Comparison of ENCODE assay signal across 8 mouse cellular contexts in genomic region chr8:61539828-61540500, GRCm38 (mm10). TPM values are rescaled to one million over a fixed set of nuclear protein-coding genes. Genes with fewer than 3 reads are reported as not detected.
A peak's percentile ranks its signal among the peaks of the same experiment; 100 is the strongest.
DNase-seq lines count a peak whose midpoint lies in the region; TF ChIP-seq lines count a peak whose summit lies in the region.

No protein-coding gene starts in this region.

- no peak overlapping the region for H3K27ac ChIP-seq in olfactory bulb, adult 2 months (ENCODE audit: insufficient read depth, low read depth, low read length)
- no peak overlapping the region for H3K27ac ChIP-seq in thymus, adult 2 months (ENCODE audit: control insufficient read depth, insufficient read depth, low read length)

- TF ChIP-seq POLR2A in lung, adult 2 months (IDR thresholded peaks at IDR 0.05; ENCODE audit: borderline replicate concordance, extremely low read depth, low read depth, low read length), result no peak
- no peak for TF ChIP-seq POLR2A in olfactory bulb, adult 2 months (IDR thresholded peaks at IDR 0.05; ENCODE audit: insufficient read depth, low read depth, low read length)
- TF ChIP-seq POLR2A in thymus, adult 2 months (IDR thresholded peaks at IDR 0.05; ENCODE audit: control insufficient read depth, extremely low read depth, insufficient read depth, low read length, poor library complexity), result no peak

- peaks cover 5% of the 10 kb centered on the region; the same call in 1 of the 2 replicates for H3K27me3 ChIP-seq in E14TG2a.4 (ENCODE audit: insufficient read depth, low read length)
- no peaks in the 10 kb centered on the region for H3K27me3 ChIP-seq in thymus, adult 2 months (ENCODE audit: control insufficient read depth, insufficient read depth, low read length)

- peaks cover 17% of the 10 kb centered on the region for H3K4me1 ChIP-seq in E14TG2a.4 (replicated peaks; ENCODE audit: low read depth, low read length)
- no peaks in the 10 kb centered on the region for H3K4me1 ChIP-seq in lung, adult 2 months (ENCODE audit: control insufficient read depth, insufficient read depth, low read length)
- H3K4me1 ChIP-seq in olfactory bulb, adult 2 months (ENCODE audit: control insufficient read depth, insufficient read depth, low read length), result no peaks in the 10 kb centered on the region
- H3K4me1 ChIP-seq in thymus, adult 2 months (replicated peaks; ENCODE audit: control insufficient read depth, insufficient read depth, low read length), result no peaks in the 10 kb centered on the region

- no peak overlapping the region for H3K4me3 ChIP-seq in E14TG2a.4 (replicated peaks; ENCODE audit: low read length)
- no peak overlapping the region for H3K4me3 ChIP-seq in lung, adult 2 months (replicated peaks; ENCODE audit: extremely low read depth, low read depth, low read length)
- H3K4me3 ChIP-seq in olfactory bulb, adult 2 months (ENCODE audit: insufficient read depth, low read depth, low read length), result no peak overlapping the region
- H3K4me3 ChIP-seq in thymus, adult 2 months (ENCODE audit: control insufficient read depth, insufficient read depth, low read length), result no peak overlapping the region

- DNase-seq in c-Kit-negative CD71-positive TER-119-positive erythroid progenitor cells, embryonic 14.5 days (ENCODE audit: low read depth, low spot score), result peak; percentile 36
- peak; percentile 79 for DNase-seq in fibroblast of lung, adult 2 months (ENCODE audit: low read depth)
- DNase-seq in heart, postnatal 25 days (ENCODE audit: low spot score), result peak; percentile 56
- peak; percentile 55 for DNase-seq in large intestine, adult 2 months (ENCODE audit: low read depth, low spot score)
- DNase-seq in lung, adult 2 months, result peak; percentile 78
- peak; percentile 81 for DNase-seq in thymus, adult 2 months

- 42% methylated on average over 7 of the region's 7 CpGs for WGBS in large intestine, adult 2 months
- 40% methylated on average over 7 of the region's 7 CpGs for WGBS in lung, adult 2 months
- 44% methylated on average over 7 of the region's 7 CpGs for WGBS in olfactory bulb, adult 2 months
- 62% methylated on average over 7 of the region's 7 CpGs for WGBS in thymus, adult 2 months

- peak; percentile 100 for TF ChIP-seq CTCF in E14TG2a.4 (conservative IDR thresholded peaks at IDR 0.05; ENCODE audit: low read length)
- peak; percentile 100 for TF ChIP-seq CTCF in lung, adult 2 months (IDR thresholded peaks at IDR 0.05; ENCODE audit: insufficient read depth, low read length)
- TF ChIP-seq CTCF in olfactory bulb, adult 2 months (IDR thresholded peaks at IDR 0.05; ENCODE audit: insufficient read depth, low read depth, low read length), result peak; percentile 91
- peak; percentile 78; the same call in 1 of the 2 replicates for TF ChIP-seq CTCF in thymus, adult 2 months (IDR thresholded peaks at IDR 0.05; ENCODE audit: borderline replicate concordance, control insufficient read depth, extremely low read depth, insufficient read depth, low read length, poor library complexity)

- no peaks in the 10 kb centered on the region for H3K9me3 ChIP-seq in E14TG2a.4 (ENCODE audit: low read length)

- intact Hi-C loops in heart, postnatal 25 days (cut with DNase I), result loop anchor here (1.0 to 5.0 kb wide), 2 partner anchors 147 to 335 kb away; no protein-coding TSS in a partner anchor

- no peaks in the 10 kb centered on the region for H3K36me3 ChIP-seq in E14TG2a.4 (ENCODE audit: insufficient read depth, low read length)
- H3K36me3 ChIP-seq in thymus, adult 2 months (ENCODE audit: control insufficient read depth, insufficient read depth, low read length), result no peaks in the 10 kb centered on the region

RNA-seq across cellular contexts. Expression of gene Cbr4, which starts 52.4 kb away (rescaled TPM):
- total RNA-seq in heart, postnatal 25 days (2021), result 10 to 100 TPM; 69.8 to 80.8 TPM
- polyA plus RNA-seq in large intestine, adult 2 months (2012; rRNA removed), result 4.5 and 7.5 TPM in 2 replicates
- polyA plus RNA-seq in lung, adult 2 months (2012; rRNA removed), result 3.6 and 5.6 TPM in 2 replicates
- not detected in 2 replicates for polyA plus RNA-seq in olfactory bulb, adult 2 months (2012; ENCODE audit: insufficient read depth, insufficient read length, low replicate concordance, missing spikeins)
- 5.2 and 5.6 TPM in 2 replicates for polyA plus RNA-seq in thymus, adult 2 months (2012; rRNA removed)
